Mouse (Mus musculus) limb, embryonic 13.5 days (tissue): ENCODE data around the gene Sp6. TPM values are rescaled to one million over a fixed set of nuclear protein-coding genes. Genes with fewer than 3 reads are reported as not detected.
A peak's percentile ranks its signal among the peaks of the same experiment; 100 is the strongest.

Experiments
- ATAC-seq: fragments of 200-750 bp; cut with Nextera tagmentation; 2 replicates; pipeline ENCODE4 v1.8.0; 2017; ENCODE audit warnings: low read depth, moderate number of reproducible peaks, moderate TSS enrichment; ENCODE audit not compliant: low FRiP score
- H3K27ac ChIP-seq: fragments of 300-500 bp; sonication (generic); 2 replicates; pipeline ENCODE4 v1.5.1; 2015; ENCODE audit warnings: inconsistent platforms, mild to moderate bottlenecking, moderate library complexity
- H3K27me3 ChIP-seq: fragments of 300-500 bp; sonication (generic); 2 replicates; pipeline ENCODE4 v1.6.1; 2015; ENCODE audit warnings: mild to moderate bottlenecking, inconsistent platforms
- H3K36me3 ChIP-seq: fragments of 300-500 bp; sonication (generic); 2 replicates; pipeline ENCODE4 v1.6.1; 2015; ENCODE audit warnings: inconsistent platforms, mild to moderate bottlenecking, moderate library complexity
- H3K4me1 ChIP-seq: fragments of 300-500 bp; sonication (generic); 2 replicates; pipeline ENCODE4 v1.6.1; 2015; ENCODE audit warnings: inconsistent platforms
- H3K4me2 ChIP-seq: fragments of 300-500 bp; sonication (generic); replicated peaks from 2 replicates; pipeline ENCODE4 v1.6.1; 2015; ENCODE audit warnings: inconsistent platforms, mild to moderate bottlenecking, moderate library complexity
- H3K4me3 ChIP-seq: fragments of 300-500 bp; sonication (generic); 2 replicates; pipeline ENCODE4 v1.5.1; 2015; ENCODE audit warnings: moderate library complexity, mild to moderate bottlenecking, inconsistent platforms
- H3K9ac ChIP-seq: fragments of 300-500 bp; sonication (generic); 2 replicates; pipeline ENCODE4 v1.6.1; 2015; ENCODE audit warnings: mild to moderate bottlenecking, inconsistent platforms
- H3K9me3 ChIP-seq: fragments of 300-500 bp; sonication (generic); 2 replicates; pipeline ENCODE4 v1.6.1; 2016; ENCODE audit warnings: inconsistent platforms
- WGBS: fragments of 180-500 bp; shearing (Covaris S2); methylation state at CpG from one replicate; pipeline ENCODE4 v1.1.7; 2015; 5-methylcytosine and 5-hydroxymethylcytosine counted together
- polyA plus RNA-seq: library from polyadenylated mRNA; unstranded; fragments of >200 nt; fragmentation: Nextera tagmentation; extraction: Ambion mirVana; gene quantifications from 2 replicates; pipeline ENCODE4 v1.2.1, GENCODE M21; 2015

The Sp6 gene
- polyA plus RNA-seq, 1 experiment from 2014 or later: 4.3 TPM

DNA sequence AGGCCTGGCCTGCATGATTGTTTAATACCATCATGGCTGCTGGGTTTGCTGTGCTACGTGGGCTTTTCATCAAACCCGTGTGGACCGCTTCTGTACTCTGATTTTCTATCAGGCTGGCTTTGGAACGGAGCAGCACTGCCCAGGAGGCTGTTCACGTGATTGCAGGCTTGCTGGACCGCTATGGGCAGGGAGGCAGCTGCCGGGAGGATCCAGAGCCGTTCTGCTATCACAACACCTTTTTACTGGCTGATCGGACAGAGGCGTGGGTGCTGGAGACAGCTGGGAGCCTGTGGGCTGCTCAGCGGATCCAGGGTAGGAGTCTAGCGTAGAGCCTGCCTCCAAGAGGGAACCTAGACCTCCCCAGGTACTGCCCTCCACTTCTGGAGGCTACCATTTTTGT is 18.8 kb downstream of the Sp6 start:
- no peak overlapping the region for H3K4me2 ChIP-seq
- H3K4me1 ChIP-seq: peaks cover 8% of the 10 kb centered on the region
- H3K4me3 ChIP-seq: no peak overlapping the region
- H3K27ac ChIP-seq: no peak overlapping the region
- no peaks in the 10 kb centered on the region for H3K27me3 ChIP-seq
- no peaks in the 10 kb centered on the region for H3K9me3 ChIP-seq
- 80% methylated on average over 12 of the region's 12 CpGs for WGBS
- peak overlapping the region; percentile 35; the same call in 1 of the 2 replicates for H3K9ac ChIP-seq
- H3K36me3 ChIP-seq: peaks cover 20% of the 10 kb centered on the region
- ATAC-seq: no peak

DNA sequence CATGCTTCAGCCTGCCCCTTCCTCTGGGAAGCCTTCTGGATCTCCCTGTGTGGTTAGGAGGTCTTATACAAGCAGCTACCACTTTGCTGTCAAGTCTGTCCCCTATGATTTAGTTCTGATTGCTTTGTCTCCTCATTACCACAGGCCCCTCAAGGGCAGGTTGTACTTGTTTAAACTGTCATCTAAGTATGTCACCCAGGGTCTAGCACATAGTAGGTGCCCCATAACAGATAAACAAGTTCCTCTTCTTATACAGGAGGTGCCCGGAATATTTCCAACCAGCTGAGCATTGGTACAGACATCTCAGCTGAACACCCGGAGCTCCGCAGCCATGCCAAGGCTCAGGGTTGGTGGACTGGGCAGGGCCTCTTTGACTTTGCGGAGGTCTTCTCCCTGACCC is 19.3 kb downstream of the Sp6 start:
- Histone ChIP-seq H3K4me3 (no peak overlapping the region), H3K27ac (no peak overlapping the region), H3K27me3 (no peaks in the 10 kb centered on the region), H3K4me1 (peaks cover 8% of the 10 kb centered on the region), H3K4me2 (no peak overlapping the region), H3K9ac (peak overlapping the region; percentile 35; the same call in 1 of the 2 replicates), H3K9me3 (no peaks in the 10 kb centered on the region), H3K36me3 (peaks cover 20% of the 10 kb centered on the region)
- ATAC-seq: no peak
- 93% methylated on average over 4 of the region's 4 CpGs for WGBS

DNA sequence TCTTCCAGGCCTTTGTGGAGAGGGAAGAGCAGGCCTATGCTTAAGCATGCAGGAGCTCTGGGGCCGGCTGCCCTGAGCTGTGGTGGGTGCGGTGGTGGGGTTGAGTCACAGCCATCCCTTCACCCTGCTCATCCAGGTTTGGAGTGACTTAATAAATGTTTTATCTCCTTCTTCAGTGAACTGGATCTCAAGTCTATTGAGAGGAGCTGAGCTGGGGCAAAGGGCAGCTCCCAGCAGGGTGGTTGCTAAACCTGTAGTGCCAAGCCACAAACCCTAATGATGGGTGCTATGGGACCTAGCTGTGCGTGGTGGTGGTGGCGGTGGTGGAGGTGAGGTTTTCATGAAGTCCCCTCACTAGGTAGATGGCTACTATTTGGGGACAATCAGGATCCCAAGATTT is 20.6 kb downstream of the Sp6 start:
- Histone ChIP-seq H3K27ac (no peak overlapping the region), H3K27me3 (no peaks in the 10 kb centered on the region), H3K4me2 (no peak overlapping the region), H3K9ac (no peak overlapping the region), H3K36me3 (peaks cover 20% of the 10 kb centered on the region), H3K4me3 (no peak overlapping the region), H3K4me1 (peaks cover 8% of the 10 kb centered on the region), H3K9me3 (no peaks in the 10 kb centered on the region)
- no peak for ATAC-seq
- WGBS: 84% methylated on average over 4 of the region's 4 CpGs

DNA sequence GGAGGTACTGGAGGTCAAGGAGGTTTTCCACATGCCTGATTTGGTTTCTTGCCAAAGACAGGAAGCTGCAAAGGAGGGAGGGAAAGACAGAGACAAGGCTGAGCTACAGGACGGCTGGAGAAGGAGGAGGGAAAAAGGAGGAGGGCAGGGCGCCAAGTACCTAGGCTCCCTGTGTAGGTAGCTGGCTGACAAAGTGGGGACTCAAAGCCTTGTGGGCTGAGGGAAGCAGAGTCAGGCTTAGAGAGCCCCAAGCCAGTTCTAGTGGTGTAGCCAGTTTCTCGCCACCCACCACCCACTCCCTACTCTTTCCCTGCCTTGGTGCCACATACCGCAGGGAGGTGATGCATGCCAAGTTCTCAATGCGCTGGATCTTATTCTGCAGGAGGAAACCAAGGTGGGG is 22.9 kb downstream of the Sp6 start:
- H3K36me3 ChIP-seq: peaks cover 20% of the 10 kb centered on the region
- 80% methylated on average over 5 of the region's 5 CpGs for WGBS
- no peak overlapping the region for H3K9ac ChIP-seq
- no peaks in the 10 kb centered on the region for H3K9me3 ChIP-seq
- no peak for ATAC-seq
- H3K4me2 ChIP-seq: no peak overlapping the region
- no peak overlapping the region for H3K27ac ChIP-seq
- H3K27me3 ChIP-seq: no peaks in the 10 kb centered on the region
- peaks cover 5% of the 10 kb centered on the region; the same call in 1 of the 2 replicates for H3K4me1 ChIP-seq
- H3K4me3 ChIP-seq: no peak overlapping the region

DNA sequence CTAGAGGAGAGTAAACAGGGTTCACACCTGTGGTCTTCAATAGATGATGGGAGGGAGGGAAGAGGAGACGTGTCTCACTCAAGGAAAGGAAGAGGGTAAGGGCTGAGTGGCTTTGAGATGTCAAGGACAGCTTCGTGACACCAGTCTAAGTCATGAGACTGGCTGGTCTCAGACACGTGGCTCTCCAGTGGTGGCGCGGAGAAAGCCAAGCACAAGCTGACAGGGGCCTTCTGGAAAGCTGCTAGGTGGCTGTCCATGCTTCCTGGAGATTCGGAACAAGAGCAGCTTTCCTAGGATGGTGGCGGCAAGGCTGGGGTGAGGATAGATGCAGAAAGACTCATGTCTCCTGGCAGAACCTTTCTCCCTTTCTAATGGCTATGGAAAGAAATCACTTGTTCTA is 25.7 kb downstream of the Sp6 start:
- Histone ChIP-seq H3K9ac (no peak overlapping the region; the same call in 1 of the 2 replicates), H3K36me3 (peaks cover 5% of the 10 kb centered on the region), H3K27ac (no peak overlapping the region), H3K4me3 (no peak overlapping the region), H3K4me1 (peaks cover 13% of the 10 kb centered on the region), H3K4me2 (no peak overlapping the region), H3K9me3 (no peaks in the 10 kb centered on the region), H3K27me3 (no peaks in the 10 kb centered on the region)
- ATAC-seq: no peak
- 61% methylated on average over 7 of the region's 7 CpGs for WGBS

DNA sequence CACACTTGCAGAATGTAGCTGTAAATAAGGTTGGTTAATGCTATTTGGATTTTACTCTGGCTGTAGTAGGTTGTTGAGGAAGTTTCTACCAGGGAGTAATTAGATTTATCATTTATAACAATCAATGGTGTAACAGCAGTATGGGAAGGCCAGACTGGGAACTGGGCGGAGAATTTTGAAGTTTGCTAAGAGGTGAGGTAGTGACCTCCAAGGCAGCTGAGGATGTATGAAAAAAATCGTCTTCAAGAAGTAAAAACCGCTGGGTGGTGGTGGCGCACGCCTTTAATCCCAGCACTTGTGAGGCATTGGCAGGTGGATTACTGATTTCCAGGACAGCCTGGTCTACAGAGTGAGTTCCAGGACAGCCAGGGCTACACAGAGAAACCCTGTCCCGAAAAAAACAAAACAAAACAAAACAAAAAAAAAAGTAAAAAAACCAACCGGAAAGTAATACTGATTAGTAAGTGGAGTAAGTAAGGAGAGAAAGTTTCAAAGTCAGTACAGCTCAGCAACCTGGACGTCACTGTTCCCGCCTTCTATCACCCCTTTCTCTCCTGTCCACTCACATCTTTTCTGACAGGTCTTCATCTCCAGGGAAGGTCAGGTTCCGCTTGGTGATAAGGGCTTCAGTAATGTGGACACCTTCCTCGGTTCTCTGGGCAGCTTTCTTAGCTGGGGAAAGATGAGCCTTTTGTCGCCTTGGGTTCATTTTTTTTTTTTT is 27.3 kb downstream of the Sp6 start:
- H3K4me2 ChIP-seq: peak overlapping the region; percentile 79
- peaks cover 18% of the 10 kb centered on the region for H3K36me3 ChIP-seq
- no peaks in the 10 kb centered on the region for H3K27me3 ChIP-seq
- H3K9ac ChIP-seq: peak overlapping the region; percentile 91
- ATAC-seq: no peak
- H3K4me3 ChIP-seq: peak overlapping the region; percentile 82
- no peak overlapping the region for H3K27ac ChIP-seq
- H3K9me3 ChIP-seq: no peaks in the 10 kb centered on the region
- WGBS: 50% methylated on average over 12 of the region's 12 CpGs
- H3K4me1 ChIP-seq: peaks cover 13% of the 10 kb centered on the region

DNA sequence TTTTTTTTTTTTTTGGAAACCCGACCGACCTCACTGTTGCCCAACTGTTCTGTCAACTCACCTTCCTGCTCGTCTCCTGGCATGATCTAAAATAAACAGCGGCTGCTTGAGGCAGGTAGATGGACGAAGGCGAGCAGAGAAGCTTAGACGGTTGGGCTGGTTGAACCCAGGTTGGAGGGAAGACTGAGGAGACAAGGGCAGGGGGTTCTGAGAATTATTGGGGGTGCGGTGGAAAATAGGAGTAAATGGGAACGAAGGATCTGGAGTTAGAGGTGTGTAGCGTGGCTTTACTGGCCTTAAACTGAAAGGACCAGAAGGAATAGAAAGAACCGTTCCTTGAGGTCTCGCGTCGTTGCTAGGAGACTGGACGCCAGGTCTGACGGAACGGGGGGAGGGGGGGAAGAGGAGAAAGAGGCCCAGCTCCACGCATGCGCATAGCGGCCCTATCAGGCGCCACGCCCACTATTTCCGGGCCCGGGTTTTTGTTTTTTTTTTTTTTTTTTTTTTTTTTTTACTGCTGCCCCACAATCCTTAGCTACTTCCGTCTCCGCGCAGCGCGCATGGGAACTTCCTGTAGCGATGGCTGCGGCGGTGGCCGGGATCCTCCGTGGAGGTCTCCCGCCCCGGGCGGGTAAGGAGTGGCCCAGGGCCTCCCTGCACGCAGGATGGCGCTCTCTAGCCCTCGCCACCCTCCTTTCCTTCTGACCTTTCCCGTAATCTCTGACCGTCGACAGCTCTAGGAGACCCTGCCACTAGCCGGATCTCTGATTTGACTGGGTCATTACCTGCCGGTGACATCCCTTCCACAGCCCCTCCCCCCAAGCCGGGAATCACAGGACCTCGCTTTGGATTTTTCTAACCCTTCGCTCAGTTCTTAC is 28.1 kb downstream of the Sp6 start, which contains the start of the genes Lrrc46 and Mrpl10:
Gene Lrrc46 (minus strand): TSS at position 386 of the 878 bp plus-strand sequence.
Gene Mrpl10 (plus strand): TSS at position 539 of the 878 bp plus-strand sequence.
- under 1% methylated on average over 48 of the region's 48 CpGs for WGBS
- H3K4me3 ChIP-seq: peak within 1 kb of the TSS; percentile 82
- H3K36me3 ChIP-seq: peaks cover 22% of the 10 kb centered on the region
- peak within 1 kb of the TSS; percentile 91 for H3K9ac ChIP-seq
- H3K27me3 ChIP-seq: no peaks in the 10 kb centered on the region
- H3K4me2 ChIP-seq: peak within 1 kb of the TSS; percentile 89
- ATAC-seq: peak; percentile 94
- H3K4me1 ChIP-seq: peaks cover 13% of the 10 kb centered on the region
- 0 out of 2 replicates have a peak within 1 kb of the TSS, but pooled peaks have one; percentile 55 for H3K27ac ChIP-seq
- no peaks in the 10 kb centered on the region for H3K9me3 ChIP-seq

DNA sequence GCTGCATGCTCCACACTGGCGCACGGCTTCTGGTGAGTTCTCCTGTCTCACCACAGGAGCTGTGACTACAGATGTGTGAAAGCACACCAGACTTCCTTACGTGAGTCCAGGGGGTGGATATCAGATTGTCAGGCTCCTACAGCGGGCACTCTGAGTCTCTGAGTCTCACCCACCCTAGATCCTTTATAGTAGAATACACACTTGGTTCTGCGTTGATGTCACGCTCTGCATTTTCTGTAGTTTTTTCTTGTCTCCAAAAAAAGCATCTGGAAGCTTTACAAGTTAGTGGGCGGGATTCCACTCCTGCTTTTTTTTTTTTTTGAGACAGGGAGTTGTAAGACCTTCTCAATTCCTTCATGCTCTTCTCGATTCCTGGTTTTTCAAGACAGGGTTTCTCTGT is 31.7 kb downstream of the Sp6 start:
- no peak overlapping the region for H3K4me2 ChIP-seq
- no peak overlapping the region for H3K27ac ChIP-seq
- peaks cover 14% of the 10 kb centered on the region for H3K4me1 ChIP-seq
- H3K9ac ChIP-seq: no peak overlapping the region
- H3K4me3 ChIP-seq: no peak overlapping the region
- no peaks in the 10 kb centered on the region for H3K9me3 ChIP-seq
- peaks cover 46% of the 10 kb centered on the region for H3K36me3 ChIP-seq
- ATAC-seq: no peak
- 93% methylated on average over 8 of the region's 8 CpGs for WGBS
- H3K27me3 ChIP-seq: no peaks in the 10 kb centered on the region

DNA sequence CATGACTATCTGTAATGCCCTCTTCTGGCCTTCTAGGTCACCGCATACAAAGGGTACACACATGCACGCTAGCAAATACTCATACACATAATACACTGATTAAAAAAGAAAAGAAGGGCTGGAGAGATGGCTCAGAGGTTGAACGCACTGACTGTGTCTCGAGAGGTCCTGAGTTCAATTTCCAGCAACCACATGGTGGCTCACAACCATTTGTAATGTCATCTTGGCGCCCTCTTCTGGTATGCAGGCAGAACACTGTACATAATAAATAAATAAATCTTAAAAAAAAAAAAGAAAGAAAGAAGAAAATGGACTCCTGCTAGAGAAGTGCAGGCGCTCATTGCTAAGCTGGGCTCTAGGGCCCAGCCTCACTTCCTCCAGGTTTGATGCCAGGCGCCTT is 32.7 kb downstream of the Sp6 start:
- no peak overlapping the region for H3K27ac ChIP-seq
- H3K36me3 ChIP-seq: peaks cover 46% of the 10 kb centered on the region
- no peak overlapping the region for H3K4me2 ChIP-seq
- peaks cover 17% of the 10 kb centered on the region for H3K4me1 ChIP-seq
- no peak overlapping the region for H3K4me3 ChIP-seq
- ATAC-seq: no peak
- no peaks in the 10 kb centered on the region for H3K9me3 ChIP-seq
- 83% methylated on average over 7 of the region's 7 CpGs for WGBS
- no peak overlapping the region for H3K9ac ChIP-seq
- H3K27me3 ChIP-seq: no peaks in the 10 kb centered on the region

DNA sequence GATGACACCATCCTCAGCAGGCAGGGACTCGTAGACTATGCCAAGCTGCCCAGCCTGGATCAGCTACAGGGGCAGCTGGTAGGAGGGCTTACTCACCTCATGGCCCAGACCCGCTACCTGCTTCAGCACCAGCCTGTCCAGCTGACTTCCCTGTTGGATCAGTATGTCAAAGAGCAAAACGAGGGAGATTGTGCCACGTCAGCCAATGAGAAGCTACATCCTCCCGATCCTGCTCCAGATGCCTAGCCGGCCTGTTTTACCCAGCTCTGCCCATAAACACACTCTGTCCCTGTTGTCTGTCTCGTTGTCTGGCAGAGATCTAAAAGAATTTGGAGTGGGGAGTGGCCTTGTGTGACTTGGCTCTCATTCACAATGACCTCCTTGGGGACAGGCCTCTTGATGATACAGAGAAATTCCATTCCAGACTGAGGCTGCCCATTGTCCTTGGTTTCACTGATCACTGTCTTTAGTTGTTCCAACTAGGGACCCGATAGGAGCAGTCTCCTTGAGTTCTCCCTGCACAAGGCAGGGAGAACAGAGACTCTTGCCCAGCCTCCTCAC is 35.0 kb downstream of the Sp6 start:
- no peak overlapping the region for H3K27ac ChIP-seq

DNA sequence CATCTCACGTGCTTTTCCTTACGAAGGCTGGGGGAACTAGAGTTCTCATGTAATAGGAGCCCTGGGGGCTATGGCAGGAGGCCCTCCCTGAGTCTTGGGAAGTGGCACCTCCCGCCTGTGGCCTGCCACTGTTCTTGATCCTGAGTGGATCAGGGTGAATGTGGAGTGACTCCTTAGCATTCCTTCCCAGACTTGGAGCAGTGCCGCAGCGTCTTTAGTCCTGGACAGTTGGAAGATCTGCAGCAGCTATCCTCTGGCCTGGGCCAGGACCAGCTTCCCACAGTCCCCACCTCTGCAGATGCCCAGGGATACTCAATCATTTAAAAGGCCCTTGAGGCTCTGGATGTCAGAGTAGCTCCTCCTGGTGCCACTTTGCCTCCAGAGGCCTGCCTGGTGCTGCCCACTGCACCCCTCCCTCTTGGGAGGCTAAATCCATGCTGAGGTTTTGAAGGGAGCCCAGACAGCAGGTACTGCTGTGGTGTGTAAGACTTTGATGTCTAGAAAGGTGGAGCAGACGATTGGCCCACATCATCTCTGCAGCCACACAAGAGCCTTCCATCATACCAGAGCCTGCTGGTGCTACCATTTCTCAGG is 36.4 kb downstream of the Sp6 start:
- H3K9me3 ChIP-seq: no peaks in the 10 kb centered on the region
- no peak overlapping the region for H3K4me3 ChIP-seq
- no peak overlapping the region for H3K27ac ChIP-seq
- peaks cover 21% of the 10 kb centered on the region for H3K4me1 ChIP-seq
- 66% methylated on average over 6 of the region's 6 CpGs for WGBS
- no peak overlapping the region for H3K4me2 ChIP-seq
- ATAC-seq: no peak
- no peak overlapping the region for H3K9ac ChIP-seq
- H3K27me3 ChIP-seq: no peaks in the 10 kb centered on the region
- H3K36me3 ChIP-seq: peaks cover 56% of the 10 kb centered on the region

More for the DNA sequence above, 35.0 kb downstream of the Sp6 start:
- ATAC-seq: no peak
- H3K9ac ChIP-seq: no peak overlapping the region
- H3K36me3 ChIP-seq: peaks cover 54% of the 10 kb centered on the region
- no peaks in the 10 kb centered on the region for H3K27me3 ChIP-seq
- WGBS: 82% methylated on average over 8 of the region's 8 CpGs
- no peaks in the 10 kb centered on the region for H3K9me3 ChIP-seq
- no peak overlapping the region for H3K4me3 ChIP-seq
- no peak overlapping the region for H3K4me2 ChIP-seq
- H3K4me1 ChIP-seq: peaks cover 21% of the 10 kb centered on the region
